ENCODE assay signal across 32 mouse cellular contexts in genomic region chr14:54929801-54930200, GRCm38 (mm10). TPM values are rescaled to one million over a fixed set of nuclear protein-coding genes. Genes with fewer than 3 reads are reported as not detected.
A peak's percentile ranks its signal among the peaks of the same experiment; 100 is the strongest.
DNase-seq lines count a peak whose midpoint lies in the region; ATAC-seq and TF ChIP-seq lines count a peak whose summit lies in the region.
"Had no signal": no experiment of that assay in that cellular context is flagged by ENCODE, and none has a peak within 500 bp of the region (broad histone marks: within the 10 kb centered on the region; RNA-seq: fewer than 3 reads in every experiment).

No protein-coding gene starts in this region.

- TF ChIP-seq EP300 in stomach, postnatal 0 days (optimal IDR thresholded peaks at IDR 0.05) = no peak

- TF ChIP-seq POLR2A in embryonic fibroblast, embryonic 13.5 days (IDR thresholded peaks at IDR 0.05; ENCODE audit: low read depth, low read length) = no peak

- H3K9ac ChIP-seq in forebrain, embryonic 12.5 days = no peak overlapping the region
- no peak overlapping the region for H3K9ac ChIP-seq in forebrain, postnatal 0 days
- no peak overlapping the region for H3K9ac ChIP-seq in stomach, postnatal 0 days (ENCODE audit: low read length)
- H3K9ac ChIP-seq: heart, embryonic 15.5 days; hindbrain, embryonic 13.5 days; limb, embryonic 13.5 days; liver, embryonic 12.5 days; liver, postnatal 0 days; midbrain, embryonic 12.5 days had no signal

- peaks cover 38% of the 10 kb centered on the region for H3K4me1 ChIP-seq in forebrain, embryonic 12.5 days
- H3K4me1 ChIP-seq in forebrain, postnatal 0 days (ENCODE audit: insufficient read depth) = peaks cover 7% of the 10 kb centered on the region; the same call in 1 of the 2 replicates
- H3K4me1 ChIP-seq in embryonic fibroblast, embryonic 13.5 days (ENCODE audit: control insufficient read depth, insufficient read depth, low read length) = peaks cover 6% of the 10 kb centered on the region; the same call in 1 of the 2 replicates
- peaks cover 4% of the 10 kb centered on the region for H3K4me1 ChIP-seq in stomach, postnatal 0 days (replicated peaks; ENCODE audit: control insufficient read depth, insufficient read depth)

- 0 out of 2 replicates have a peak overlapping the region, but pooled peaks have one; percentile 25 for H3K27ac ChIP-seq in forebrain, embryonic 12.5 days
- no peak overlapping the region for H3K27ac ChIP-seq in forebrain, postnatal 0 days (ENCODE audit: low read depth, low read length)
- H3K27ac ChIP-seq in embryonic fibroblast, embryonic 13.5 days (ENCODE audit: insufficient read depth, low read length) = peak overlapping the region; percentile 50; the same call in 1 of the 2 replicates
- H3K27ac ChIP-seq in stomach, postnatal 0 days (replicated peaks) = peak overlapping the region; percentile 53
- H3K27ac ChIP-seq: heart, embryonic 10.5 days; heart, embryonic 15.5 days; hindbrain, embryonic 13.5 days; kidney, postnatal 0 days; limb, embryonic 13.5 days; liver, embryonic 12.5 days; midbrain, embryonic 12.5 days had no signal

- no peak for DNase-seq in forebrain, postnatal 0 days
- peak; percentile 11 for DNase-seq in NIH3T3 (ENCODE audit: low read depth)
- no peak for DNase-seq in stomach, postnatal 0 days (ENCODE audit: low spot score)
- no peak for DNase-seq in layer of hippocampus, adult 9-10 months (ENCODE audit: low spot score)
- no peak for DNase-seq in left cerebral cortex, adult 11 months (ENCODE audit: low spot score)
- no peak for DNase-seq in retina, embryonic 14.5 days (ENCODE audit: low spot score)
- DNase-seq: adrenal gland, postnatal 14 days; cerebellum, adult 2 months; gastrocnemius, postnatal 10 days; kidney, adult 8-10 months; layer of hippocampus, adult 9-11 months; liver, postnatal 0 days; spleen, adult 18-20 months; thymus, adult 2 months; thymus, postnatal 36 days had no signal

- no peak overlapping the region for H3K4me2 ChIP-seq in forebrain, embryonic 12.5 days
- no peak overlapping the region for H3K4me2 ChIP-seq in forebrain, postnatal 0 days (ENCODE audit: low read depth)
- H3K4me2 ChIP-seq in stomach, postnatal 0 days (replicated peaks; ENCODE audit: low read depth) = no peak overlapping the region
- H3K4me2 ChIP-seq: heart, embryonic 15.5 days; hindbrain, embryonic 13.5 days; limb, embryonic 13.5 days; liver, embryonic 12.5 days; midbrain, embryonic 12.5 days had no signal

- no peaks in the 10 kb centered on the region for H3K9me3 ChIP-seq in forebrain, embryonic 12.5 days
- H3K9me3 ChIP-seq in forebrain, postnatal 0 days (ENCODE audit: low read length) = no peaks in the 10 kb centered on the region
- H3K9me3 ChIP-seq in stomach, postnatal 0 days (ENCODE audit: control insufficient read depth, low read length) = no peaks in the 10 kb centered on the region
- H3K9me3 ChIP-seq: heart, embryonic 10.5 days; heart, embryonic 15.5 days; hindbrain, embryonic 13.5 days; limb, embryonic 13.5 days; liver, embryonic 12.5 days; midbrain, embryonic 12.5 days had no signal

- TF ChIP-seq CTCF in forebrain, postnatal 0 days (IDR thresholded peaks at IDR 0.05; ENCODE audit: low read depth) = no peak
- TF ChIP-seq CTCF in embryonic fibroblast, embryonic 13.5 days (IDR thresholded peaks at IDR 0.05; ENCODE audit: borderline replicate concordance, insufficient read depth, low read length) = no peak
- TF ChIP-seq CTCF in stomach, postnatal 0 days (IDR thresholded peaks at IDR 0.05; ENCODE audit: low read depth) = no peak

- WGBS in forebrain, embryonic 12.5 days = 90% methylated on average over 5 of the region's 5 CpGs
- WGBS in forebrain, postnatal 0 days = 83% methylated on average over 5 of the region's 5 CpGs
- WGBS in stomach, postnatal 0 days = 48% methylated on average over 5 of the region's 5 CpGs

- H3K36me3 ChIP-seq in forebrain, embryonic 12.5 days (replicated peaks) = no peaks in the 10 kb centered on the region
- H3K36me3 ChIP-seq in forebrain, postnatal 0 days (ENCODE audit: insufficient read depth) = no peaks in the 10 kb centered on the region
- H3K36me3 ChIP-seq in stomach, postnatal 0 days (ENCODE audit: control insufficient read depth, insufficient read depth, low read length) = no peaks in the 10 kb centered on the region
- H3K36me3 ChIP-seq: heart, embryonic 10.5 days; heart, embryonic 15.5 days; hindbrain, embryonic 13.5 days; limb, embryonic 13.5 days; liver, embryonic 12.5 days; midbrain, embryonic 12.5 days had no signal

- H3K27me3 ChIP-seq in forebrain, embryonic 12.5 days = 0 out of 2 replicates have a peak, but pooled peaks cover 3% of the 10 kb centered on the region
- no peaks in the 10 kb centered on the region for H3K27me3 ChIP-seq in forebrain, postnatal 0 days (ENCODE audit: insufficient read depth, low read length)
- no peaks in the 10 kb centered on the region for H3K27me3 ChIP-seq in stomach, postnatal 0 days (ENCODE audit: control insufficient read depth, insufficient read depth, low read length)
- H3K27me3 ChIP-seq: limb, embryonic 13.5 days had no signal

- no peak overlapping the region for H3K4me3 ChIP-seq in forebrain, embryonic 12.5 days (replicated peaks)
- no peak overlapping the region for H3K4me3 ChIP-seq in forebrain, postnatal 0 days (ENCODE audit: low read depth, low read length)
- no peak overlapping the region for H3K4me3 ChIP-seq in embryonic fibroblast, embryonic 13.5 days (ENCODE audit: insufficient read depth, low read length)
- no peak overlapping the region for H3K4me3 ChIP-seq in stomach, postnatal 0 days (ENCODE audit: low read depth, low read length)
- H3K4me3 ChIP-seq: heart, embryonic 10.5 days; heart, embryonic 15.5 days; hindbrain, embryonic 13.5 days; limb, embryonic 13.5 days; liver, embryonic 12.5 days; midbrain, embryonic 12.5 days had no signal

- ATAC-seq in forebrain, embryonic 12.5 days (ENCODE audit: low FRiP score) = no peak
- no peak for ATAC-seq in forebrain, postnatal 0 days
- ATAC-seq in stomach, postnatal 0 days (ENCODE audit: low FRiP score, low TSS enrichment) = no peak
- ATAC-seq: intestine, embryonic 16.5 days; liver, embryonic 12.5 days; liver, postnatal 0 days had no signal

RNA-seq across cellular contexts. Expression of gene Il25, which starts 2.7 kb away (rescaled TPM):
- not detected in 2 replicates for polyA plus RNA-seq in forebrain, embryonic 12.5 days (2016; fragmentation: Nextera tagmentation; extraction: Ambion mirVana)
- 0.38 TPM in 1 of 2 replicates, not detected in the other for total RNA-seq in forebrain, postnatal 0 days (2014; rRNA removed)
- 0.18 and 0.58 TPM in 2 replicates for polyA plus RNA-seq in forebrain, postnatal 0 days (2015; fragmentation: Nextera tagmentation; extraction: Ambion mirVana)
- not detected in 2 replicates for polyA plus RNA-seq in embryonic fibroblast, embryonic 13.5 days (2011; ENCODE audit: insufficient read length, low read depth, missing spikeins)
- 0.15 TPM in 1 of 2 replicates, not detected in the other for polyA plus RNA-seq in stomach, postnatal 0 days (2015; fragmentation: Nextera tagmentation; extraction: Ambion mirVana)
- total RNA-seq: adrenal gland, postnatal 14 days; gastrocnemius, postnatal 10 days; granulocyte monocyte progenitor cell, adult 5-6 weeks; heart, postnatal 25 days; left cerebral cortex, postnatal 25 days; megakaryocyte, adult 5-6 weeks had no signal
- polyA plus RNA-seq: embryonic facial prominence, embryonic 11.5 days; forebrain, embryonic 11.5 days; heart, embryonic 10.5 days; heart, embryonic 15.5 days; intestine, embryonic 16.5 days; liver, embryonic 12.5 days; liver, postnatal 0 days; lung, embryonic 16.5 days; midbrain, embryonic 12.5 days had no signal

RNA-seq across cellular contexts. Expression of gene Efs, which starts 3.9 kb away (rescaled TPM):
- polyA plus RNA-seq in forebrain, embryonic 12.5 days (2016; fragmentation: Nextera tagmentation; extraction: Ambion mirVana) = 36.8 and 37.8 TPM in 2 replicates
- total RNA-seq in forebrain, postnatal 0 days (2014; rRNA removed) = 22.2 and 29.8 TPM in 2 replicates
- polyA plus RNA-seq in forebrain, postnatal 0 days (2015; fragmentation: Nextera tagmentation; extraction: Ambion mirVana) = 13.4 and 13.5 TPM in 2 replicates
- 17.5 and 26.9 TPM in 2 replicates for polyA plus RNA-seq in embryonic fibroblast, embryonic 13.5 days (2011; ENCODE audit: insufficient read length, low read depth, missing spikeins)
- 14.1 and 16.8 TPM in 2 replicates for polyA plus RNA-seq in stomach, postnatal 0 days (2015; fragmentation: Nextera tagmentation; extraction: Ambion mirVana)
- total RNA-seq: granulocyte monocyte progenitor cell, adult 5-6 weeks; megakaryocyte, adult 5-6 weeks had no signal

RNA-seq across cellular contexts. Expression of gene Cmtm5, which starts 6.3 kb away (rescaled TPM):
- 1.4 and 2.0 TPM in 2 replicates for polyA plus RNA-seq in forebrain, embryonic 12.5 days (2016; fragmentation: Nextera tagmentation; extraction: Ambion mirVana)
- total RNA-seq in forebrain, postnatal 0 days (2014; rRNA removed) = 17.9 and 19.9 TPM in 2 replicates
- 17.7 and 22.7 TPM in 2 replicates for polyA plus RNA-seq in forebrain, postnatal 0 days (2015; fragmentation: Nextera tagmentation; extraction: Ambion mirVana)
- polyA plus RNA-seq in embryonic fibroblast, embryonic 13.5 days (2011; ENCODE audit: insufficient read length, low read depth, missing spikeins) = not detected in 2 replicates
- 3.3 and 4.6 TPM in 2 replicates for polyA plus RNA-seq in stomach, postnatal 0 days (2015; fragmentation: Nextera tagmentation; extraction: Ambion mirVana)
- total RNA-seq: granulocyte monocyte progenitor cell, adult 5-6 weeks; megakaryocyte, adult 5-6 weeks had no signal
- polyA plus RNA-seq: liver, embryonic 12.5 days; liver, postnatal 0 days had no signal

RNA-seq across cellular contexts. Expression of gene Slc22a17, which starts 16.9 kb away (rescaled TPM):
- polyA plus RNA-seq in forebrain, embryonic 12.5 days (2016; fragmentation: Nextera tagmentation; extraction: Ambion mirVana) = 93.3 and 97.8 TPM in 2 replicates
- total RNA-seq in forebrain, postnatal 0 days (2014; rRNA removed) = 327 and 359 TPM in 2 replicates
- polyA plus RNA-seq in forebrain, postnatal 0 days (2015; fragmentation: Nextera tagmentation; extraction: Ambion mirVana) = 230 and 282 TPM in 2 replicates
- polyA plus RNA-seq in embryonic fibroblast, embryonic 13.5 days (2011; ENCODE audit: insufficient read length, low read depth, missing spikeins) = 17.7 and 20.9 TPM in 2 replicates
- 15.4 and 20.6 TPM in 2 replicates for polyA plus RNA-seq in stomach, postnatal 0 days (2015; fragmentation: Nextera tagmentation; extraction: Ambion mirVana)

RNA-seq across cellular contexts. Expression of gene Myh6, which starts 36.9 kb away (rescaled TPM):
- polyA plus RNA-seq in forebrain, embryonic 12.5 days (2016; fragmentation: Nextera tagmentation; extraction: Ambion mirVana) = 1.5 and 1.8 TPM in 2 replicates
- 0.23 and 5.8 TPM in 2 replicates for total RNA-seq in forebrain, postnatal 0 days (2014; rRNA removed)
- 2.3 and 2.5 TPM in 2 replicates for polyA plus RNA-seq in forebrain, postnatal 0 days (2015; fragmentation: Nextera tagmentation; extraction: Ambion mirVana)
- polyA plus RNA-seq in embryonic fibroblast, embryonic 13.5 days (2011; ENCODE audit: insufficient read length, low read depth, missing spikeins) = 1.0 TPM in 1 of 2 replicates, not detected in the other
- polyA plus RNA-seq in stomach, postnatal 0 days (2015; fragmentation: Nextera tagmentation; extraction: Ambion mirVana) = 0.27 and 0.29 TPM in 2 replicates
- total RNA-seq: granulocyte monocyte progenitor cell, adult 5-6 weeks; megakaryocyte, adult 5-6 weeks had no signal
- polyA plus RNA-seq: forebrain, embryonic 11.5 days had no signal
